Mouse (Mus musculus): ENCODE results near the gene Astn1. TPM values are rescaled to one million over a fixed set of nuclear protein-coding genes. Genes with fewer than 3 reads are reported as not detected.

Gene Astn1
- total and polyA plus RNA-seq, 3 experiments, result not detected

- Histone ChIP-seq H3K36me3 (ENCODE audit: control insufficient read depth in 1 of 2, insufficient read depth in 2 of 2, low read length in 2 of 2) (no peaks in the 10 kb centered on the region), H3K79me2 (ENCODE audit: control insufficient read depth, insufficient read depth, low read length, poor library complexity) (no peaks in the 10 kb centered on the region), H3K9ac (ENCODE audit: control insufficient read depth, low read depth, low read length, poor library complexity, severe bottlenecking) (no peak overlapping the region), H3K27ac (ENCODE audit: control insufficient read depth, low read depth, low read length) (no peak overlapping the region), H3K4me1 (ENCODE audit: control insufficient read depth in 1 of 2, insufficient read depth in 2 of 2, low read length in 2 of 2) (no peaks in the 10 kb centered on the region), H3K27me3 (ENCODE audit: control insufficient read depth in 1 of 2, insufficient read depth in 2 of 2, low read length in 2 of 2) (no peaks in the 10 kb centered on the region), H3K4me3 (ENCODE audit: control insufficient read depth in 1 of 2, insufficient read depth in 1 of 2, low read depth in 2 of 2, low read length in 2 of 2) (no peak overlapping the region), H3K9me3 (replicated peaks; ENCODE audit: insufficient read depth, low read length) (no peaks in the 10 kb centered on the region)
- no peak for DNase-seq (ENCODE audit: low read depth, low spot score)
- TF ChIP-seq CHD1 (IDR thresholded peaks at IDR 0.05; ENCODE audit: low read depth, low read length) (no peak), TCF12 (IDR thresholded peaks at IDR 0.05; ENCODE audit: low read depth, low read length) (no peak), TBP (IDR thresholded peaks at IDR 0.05; ENCODE audit: low read depth, low read length) (no peak), POLR2AphosphoS5 (IDR thresholded peaks at IDR 0.05; ENCODE audit: borderline replicate concordance, low read depth, low read length) (no peak), USF2 (IDR thresholded peaks at IDR 0.05; ENCODE audit: borderline replicate concordance in 1 of 2, insufficient read depth in 1 of 2, low read depth in 1 of 2, low read length in 2 of 2) (no peak), MAFK (IDR thresholded peaks at IDR 0.05; ENCODE audit: borderline replicate concordance, low read depth, low read length) (no peak), USF1 (IDR thresholded peaks at IDR 0.05; ENCODE audit: low read depth, low read length) (no peak), ELF1 (IDR thresholded peaks at IDR 0.05; ENCODE audit: low read depth, low read length) (no peak), GABPA (IDR thresholded peaks at IDR 0.05; ENCODE audit: low read depth, low read length) (no peak), NELFE (IDR thresholded peaks at IDR 0.05; ENCODE audit: low read depth, low read length) (no peak), JUND (IDR thresholded peaks at IDR 0.05; ENCODE audit: low read depth, low read length) (no peak), NRF1 (IDR thresholded peaks at IDR 0.05; ENCODE audit: insufficient read depth, low read depth, low read length, poor library complexity, severe bottlenecking) (no peak)
Measured at GRCm38 (mm10) chr1:158453587-158453986, 91.5 kb downstream of the Astn1 start.

DNA sequence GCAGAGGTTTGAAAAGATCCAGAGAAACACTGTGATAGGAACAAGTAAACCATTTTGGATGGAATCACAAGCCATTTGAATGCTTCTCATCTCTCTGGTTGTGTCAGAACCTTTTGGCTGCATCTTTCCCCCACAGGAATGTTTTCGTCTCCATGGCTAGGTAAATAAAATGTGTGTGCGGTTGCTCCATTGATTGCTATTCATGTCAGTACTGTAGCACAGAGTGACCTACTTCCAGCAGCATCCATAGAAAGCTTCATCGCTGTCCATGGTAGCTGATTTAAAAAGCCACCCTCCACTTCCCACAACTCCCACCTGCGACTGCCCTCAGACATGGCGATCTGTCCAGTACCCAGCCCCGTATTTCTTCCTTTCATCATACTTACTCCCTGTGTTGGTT lies 101.9 kb downstream of the Astn1 start:
- Histone ChIP-seq H3K4me3 (ENCODE audit: control insufficient read depth in 1 of 2, insufficient read depth in 1 of 2, low read depth in 2 of 2, low read length in 2 of 2) (no peak overlapping the region), H3K9ac (ENCODE audit: control insufficient read depth, low read depth, low read length, poor library complexity, severe bottlenecking) (no peak overlapping the region), H3K27ac (ENCODE audit: control insufficient read depth, low read depth, low read length) (no peak overlapping the region), H3K4me1 (ENCODE audit: control insufficient read depth in 1 of 2, insufficient read depth in 2 of 2, low read length in 2 of 2) (no peaks in the 10 kb centered on the region), H3K36me3 (ENCODE audit: control insufficient read depth in 1 of 2, insufficient read depth in 2 of 2, low read length in 2 of 2) (no peaks in the 10 kb centered on the region), H3K9me3 (replicated peaks; ENCODE audit: insufficient read depth, low read length) (no peaks in the 10 kb centered on the region), H3K27me3 (ENCODE audit: control insufficient read depth in 1 of 2, insufficient read depth in 2 of 2, low read length in 2 of 2) (no peaks in the 10 kb centered on the region), H3K79me2 (ENCODE audit: control insufficient read depth, insufficient read depth, low read length, poor library complexity) (no peaks in the 10 kb centered on the region)
- no peak for TF ChIP-seq E2F4 (IDR thresholded peaks at IDR 0.05; ENCODE audit: borderline replicate concordance, low read depth, low read length)
- TF ChIP-seq RAD21 (IDR thresholded peaks at IDR 0.05; ENCODE audit: low read depth, low read length), result no peak
- TF ChIP-seq MXI1 (IDR thresholded peaks at IDR 0.05; ENCODE audit: low read depth, low read length), result no peak
- no peak for TF ChIP-seq ZC3H11A (IDR thresholded peaks at IDR 0.05; ENCODE audit: low read depth, low read length)
- TF ChIP-seq BHLHE40 (IDR thresholded peaks at IDR 0.05; ENCODE audit: borderline replicate concordance, low read depth, low read length), result no peak
- no peak for TF ChIP-seq KAT2A (conservative IDR thresholded peaks at IDR 0.05; ENCODE audit: low read depth, low read length)
- TF ChIP-seq ELF1 (IDR thresholded peaks at IDR 0.05; ENCODE audit: low read depth, low read length), result no peak
- no peak for TF ChIP-seq MYB (IDR thresholded peaks at IDR 0.05; ENCODE audit: low read depth, low read length)
- DNase-seq (ENCODE audit: low read depth, low spot score), result no peak

Data from MEL (cell line).